ENCODE assay signal across 10 mouse cellular contexts in genomic region chr3:32738549-32738948, GRCm38 (mm10). TPM values are rescaled to one million over a fixed set of nuclear protein-coding genes. Genes with fewer than 3 reads are reported as not detected.
DNase-seq lines count a peak whose midpoint lies in the region; ATAC-seq lines count a peak whose summit lies in the region.
"Had no signal": no experiment of that assay in that cellular context is flagged by ENCODE, and none has a peak within 500 bp of the region (broad histone marks: within the 10 kb centered on the region; RNA-seq: fewer than 3 reads in every experiment).

No protein-coding gene starts in this region.

- peaks cover 39% of the 10 kb centered on the region for H3K36me3 ChIP-seq in heart, embryonic 10.5 days
- H3K36me3 ChIP-seq in limb, embryonic 13.5 days: peaks cover 35% of the 10 kb centered on the region
- peaks cover 55% of the 10 kb centered on the region for H3K36me3 ChIP-seq in limb, embryonic 10.5 days
- peaks cover 49% of the 10 kb centered on the region for H3K36me3 ChIP-seq in embryonic facial prominence, embryonic 10.5 days (replicated peaks)
- H3K36me3 ChIP-seq in liver, embryonic 15.5 days (replicated peaks): peaks cover 13% of the 10 kb centered on the region

- intact Hi-C loops in heart, postnatal 14 days (cut with DNase I): loop anchor here (5.0 to 10.0 kb wide), 2 partner anchors 79 to 146 kb away; partner anchors contain the start of gene Usp13

- H3K27ac ChIP-seq in heart, embryonic 10.5 days: no peak overlapping the region
- no peak overlapping the region for H3K27ac ChIP-seq in limb, embryonic 13.5 days
- H3K27ac ChIP-seq in limb, embryonic 10.5 days: no peak overlapping the region
- no peak overlapping the region for H3K27ac ChIP-seq in embryonic facial prominence, embryonic 10.5 days (replicated peaks)
- H3K27ac ChIP-seq in liver, embryonic 15.5 days (replicated peaks): no peak overlapping the region

- H3K9me3 ChIP-seq in heart, embryonic 10.5 days: no peaks in the 10 kb centered on the region
- H3K9me3 ChIP-seq in limb, embryonic 13.5 days: no peaks in the 10 kb centered on the region
- H3K9me3 ChIP-seq in limb, embryonic 10.5 days (replicated peaks): no peaks in the 10 kb centered on the region
- H3K9me3 ChIP-seq in embryonic facial prominence, embryonic 10.5 days: no peaks in the 10 kb centered on the region
- no peaks in the 10 kb centered on the region for H3K9me3 ChIP-seq in liver, embryonic 15.5 days (replicated peaks)

- H3K27me3 ChIP-seq in heart, embryonic 10.5 days (ENCODE audit: insufficient read depth, poor library complexity, severe bottlenecking): no peaks in the 10 kb centered on the region
- no peaks in the 10 kb centered on the region for H3K27me3 ChIP-seq in limb, embryonic 13.5 days
- no peaks in the 10 kb centered on the region for H3K27me3 ChIP-seq in limb, embryonic 10.5 days (ENCODE audit: low read depth, poor library complexity, severe bottlenecking)
- H3K27me3 ChIP-seq in embryonic facial prominence, embryonic 10.5 days (replicated peaks; ENCODE audit: low read depth, poor library complexity, severe bottlenecking): no peaks in the 10 kb centered on the region
- no peaks in the 10 kb centered on the region for H3K27me3 ChIP-seq in liver, embryonic 15.5 days

- H3K4me1 ChIP-seq in heart, embryonic 10.5 days: peaks cover 11% of the 10 kb centered on the region
- H3K4me1 ChIP-seq in limb, embryonic 13.5 days: peaks cover 19% of the 10 kb centered on the region
- peaks cover 19% of the 10 kb centered on the region for H3K4me1 ChIP-seq in limb, embryonic 10.5 days
- H3K4me1 ChIP-seq in embryonic facial prominence, embryonic 10.5 days: peaks cover 20% of the 10 kb centered on the region
- peaks cover 31% of the 10 kb centered on the region for H3K4me1 ChIP-seq in liver, embryonic 15.5 days (replicated peaks)

- ATAC-seq in limb, embryonic 13.5 days (ENCODE audit: low FRiP score, low read depth): no peak
- no peak for ATAC-seq in liver, embryonic 15.5 days (ENCODE audit: insufficient read depth)

- H3K4me2 ChIP-seq in limb, embryonic 13.5 days (replicated peaks): peak overlapping the region; percentile 74; the same call in 1 of the 2 replicates
- H3K4me2 ChIP-seq in liver, embryonic 15.5 days: peak overlapping the region; percentile 88; the same call in 1 of the 2 replicates

- no peak for DNase-seq in heart, embryonic 10.5 days (ENCODE audit: low spot score)
- no peak for DNase-seq in heart, postnatal 14 days
- no peak for DNase-seq in limb, embryonic 10.5 days (ENCODE audit: low spot score)
- no peak for DNase-seq in embryonic facial prominence, embryonic 10.5 days (ENCODE audit: low spot score)
- DNase-seq in urinary bladder, postnatal 10 days (ENCODE audit: low spot score): no peak
- DNase-seq: kidney, adult 2 months; lung, postnatal 4 days; thymus, postnatal 4 days had no signal

- 80% methylated on average over 5 of the region's 5 CpGs for WGBS in heart, embryonic 10.5 days
- WGBS in limb, embryonic 13.5 days: 96% methylated on average over 5 of the region's 5 CpGs
- WGBS in limb, embryonic 10.5 days: 92% methylated on average over 5 of the region's 5 CpGs
- 92% methylated on average over 5 of the region's 5 CpGs for WGBS in embryonic facial prominence, embryonic 10.5 days
- 83% methylated on average over 5 of the region's 5 CpGs for WGBS in liver, embryonic 15.5 days (ENCODE audit: insufficient replicate concordance)

- no peak overlapping the region for H3K9ac ChIP-seq in limb, embryonic 13.5 days
- H3K9ac ChIP-seq in liver, embryonic 15.5 days: no peak overlapping the region

- H3K4me3 ChIP-seq in heart, embryonic 10.5 days: peak overlapping the region; percentile 84; the same call in 1 of the 2 replicates
- H3K4me3 ChIP-seq in limb, embryonic 13.5 days: peak overlapping the region; percentile 90; the same call in 1 of the 2 replicates
- H3K4me3 ChIP-seq in limb, embryonic 10.5 days: no peak overlapping the region
- peak overlapping the region; percentile 95; the same call in 1 of the 2 replicates for H3K4me3 ChIP-seq in embryonic facial prominence, embryonic 10.5 days
- H3K4me3 ChIP-seq in liver, embryonic 15.5 days (replicated peaks): no peak overlapping the region

RNA-seq across cellular contexts. Expression of gene Mrpl47, which starts 1.1 kb away (rescaled TPM):
- polyA plus RNA-seq in heart, embryonic 10.5 days (2016; fragmentation: Nextera tagmentation; extraction: Ambion mirVana): 32.4 and 40.5 TPM in 2 replicates
- total RNA-seq in heart, postnatal 14 days (2021): 10 to 100 TPM; 33.3 to 41.9 TPM
- polyA plus RNA-seq in limb, embryonic 13.5 days (2015; fragmentation: Nextera tagmentation; extraction: Ambion mirVana): 30.2 and 33.2 TPM in 2 replicates
- polyA plus RNA-seq in limb, embryonic 10.5 days (2016; fragmentation: Nextera tagmentation; extraction: Ambion mirVana): 35.6 and 41.5 TPM in 2 replicates
- polyA plus RNA-seq in embryonic facial prominence, embryonic 10.5 days (2016; fragmentation: Nextera tagmentation; extraction: Ambion mirVana): 36.7 and 37.7 TPM in 2 replicates
- polyA plus RNA-seq in liver, embryonic 15.5 days (2015; fragmentation: Nextera tagmentation; extraction: Ambion mirVana): 12.6 and 15.2 TPM in 2 replicates

RNA-seq across cellular contexts. Expression of gene Ndufb5, which starts 1.8 kb away (rescaled TPM):
- 335 and 408 TPM in 2 replicates for polyA plus RNA-seq in heart, embryonic 10.5 days (2016; fragmentation: Nextera tagmentation; extraction: Ambion mirVana)
- 100 to 1,000 TPM; 768 to 787 TPM for total RNA-seq in heart, postnatal 14 days (2021)
- 322 and 328 TPM in 2 replicates for polyA plus RNA-seq in limb, embryonic 13.5 days (2015; fragmentation: Nextera tagmentation; extraction: Ambion mirVana)
- 254 and 280 TPM in 2 replicates for polyA plus RNA-seq in limb, embryonic 10.5 days (2016; fragmentation: Nextera tagmentation; extraction: Ambion mirVana)
- 268 and 276 TPM in 2 replicates for polyA plus RNA-seq in embryonic facial prominence, embryonic 10.5 days (2016; fragmentation: Nextera tagmentation; extraction: Ambion mirVana)
- polyA plus RNA-seq in liver, embryonic 15.5 days (2015; fragmentation: Nextera tagmentation; extraction: Ambion mirVana): 101 and 124 TPM in 2 replicates

RNA-seq across cellular contexts. Expression of gene Actl6a, which starts 32.5 kb away (rescaled TPM):
- 131 and 187 TPM in 2 replicates for polyA plus RNA-seq in heart, embryonic 10.5 days (2016; fragmentation: Nextera tagmentation; extraction: Ambion mirVana)
- 10 to 100 TPM; 21.2 to 24.9 TPM for total RNA-seq in heart, postnatal 14 days (2021)
- polyA plus RNA-seq in limb, embryonic 13.5 days (2015; fragmentation: Nextera tagmentation; extraction: Ambion mirVana): 167 and 170 TPM in 2 replicates
- polyA plus RNA-seq in limb, embryonic 10.5 days (2016; fragmentation: Nextera tagmentation; extraction: Ambion mirVana): 278 and 295 TPM in 2 replicates
- polyA plus RNA-seq in embryonic facial prominence, embryonic 10.5 days (2016; fragmentation: Nextera tagmentation; extraction: Ambion mirVana): 274 and 289 TPM in 2 replicates
- polyA plus RNA-seq in liver, embryonic 15.5 days (2015; fragmentation: Nextera tagmentation; extraction: Ambion mirVana): 75.5 and 78.2 TPM in 2 replicates

Comparison
In these comparisons a context has a peak if more than half of its experiments do, and no peak if none do; other contexts are left out.
1. H3K4me3 ChIP-seq: peak in heart, embryonic 10.5 days (single experiment), limb, embryonic 13.5 days (single experiment) and embryonic facial prominence, embryonic 10.5 days (single experiment); none in limb, embryonic 10.5 days (single experiment) and liver, embryonic 15.5 days (single experiment).